Mouse (Mus musculus) lung, embryonic 15.5 days (tissue): ENCODE measurements at regions not wholly inside any gene's neighbourhood (a gene's known extent, or its start where the extent isn't known, plus 50 kb on each side); places are given as distances from the start of the nearest gene placed in this dataset.

Experiments used
- ATAC-seq: fragments of 200-750 bp; cut with Nextera tagmentation; 2 replicates; pipeline ENCODE4 v1.8.0; 2017; ENCODE audit warnings: moderate number of reproducible peaks, borderline replicate concordance; ENCODE audit not compliant: low FRiP score, low TSS enrichment; ENCODE audit errors: extremely low read depth
- H3K27ac ChIP-seq: fragments of 300-500 bp; sonication (generic); 2 replicates; pipeline ENCODE4 v1.5.1; 2015; ENCODE audit warnings: moderate library complexity, mild to moderate bottlenecking, inconsistent platforms
- H3K27me3 ChIP-seq: fragments of 300-500 bp; sonication (generic); 2 replicates; pipeline ENCODE4 v1.6.1; 2015; ENCODE audit warnings: inconsistent platforms
- H3K36me3 ChIP-seq: fragments of 300-500 bp; sonication (generic); 2 replicates; pipeline ENCODE4 v1.6.1; 2015; ENCODE audit warnings: inconsistent platforms
- H3K4me1 ChIP-seq: fragments of 300-500 bp; sonication (generic); 2 replicates; pipeline ENCODE4 v1.6.1; 2015; ENCODE audit warnings: inconsistent platforms
- H3K4me2 ChIP-seq: fragments of 300-500 bp; sonication (generic); 2 replicates; pipeline ENCODE4 v1.6.1; 2015; ENCODE audit warnings: inconsistent platforms, mild to moderate bottlenecking, moderate library complexity
- H3K4me3 ChIP-seq: fragments of 300-500 bp; sonication (generic); 2 replicates; pipeline ENCODE4 v1.5.1; 2015; ENCODE audit warnings: mild to moderate bottlenecking, inconsistent platforms
- H3K9ac ChIP-seq: fragments of 300-500 bp; sonication (generic); 2 replicates; pipeline ENCODE4 v1.6.1; 2015; ENCODE audit warnings: inconsistent platforms
- H3K9me3 ChIP-seq: fragments of 300-500 bp; sonication (generic); 2 replicates; pipeline ENCODE4 v1.6.1; 2016; ENCODE audit warnings: inconsistent platforms
- WGBS: fragments of 180-500 bp; shearing (Covaris S2); methylation state at CpG from one replicate; pipeline ENCODE4 v1.1.7; 2015; 5-methylcytosine and 5-hydroxymethylcytosine counted together

- no peak overlapping the region for H3K9ac ChIP-seq
- no peaks in the 10 kb centered on the region for H3K36me3 ChIP-seq
- H3K27ac ChIP-seq, result peak overlapping the region; percentile 89
- H3K27me3 ChIP-seq, result no peaks in the 10 kb centered on the region
- peaks cover 33% of the 10 kb centered on the region for H3K4me1 ChIP-seq
- 23% methylated on average over 10 of the region's 10 CpGs for WGBS
- H3K4me3 ChIP-seq, result no peak overlapping the region
- H3K9me3 ChIP-seq, result no peaks in the 10 kb centered on the region
- peak; percentile 83 for ATAC-seq
- peak overlapping the region; percentile 15; the same call in 1 of the 2 replicates for H3K4me2 ChIP-seq
Measured at GRCm38 (mm10) chr6:52417439-52418124, 104.3 kb downstream of the Evx1 start.

GRCm38 (mm10) chr6:52418451-52419170 lies 105.3 kb downstream of the Evx1 start:
- Histone ChIP-seq H3K4me2 (no peak overlapping the region), H3K9ac (no peak overlapping the region), H3K9me3 (no peaks in the 10 kb centered on the region), H3K27me3 (no peaks in the 10 kb centered on the region), H3K36me3 (no peaks in the 10 kb centered on the region), H3K4me3 (no peak overlapping the region), H3K27ac (peak overlapping the region; percentile 89), H3K4me1 (peaks cover 38% of the 10 kb centered on the region)
- peak; percentile 80; the same call in 1 of the 2 replicates for ATAC-seq
- WGBS, result 11% methylated on average over 12 of the region's 12 CpGs

DNA sequence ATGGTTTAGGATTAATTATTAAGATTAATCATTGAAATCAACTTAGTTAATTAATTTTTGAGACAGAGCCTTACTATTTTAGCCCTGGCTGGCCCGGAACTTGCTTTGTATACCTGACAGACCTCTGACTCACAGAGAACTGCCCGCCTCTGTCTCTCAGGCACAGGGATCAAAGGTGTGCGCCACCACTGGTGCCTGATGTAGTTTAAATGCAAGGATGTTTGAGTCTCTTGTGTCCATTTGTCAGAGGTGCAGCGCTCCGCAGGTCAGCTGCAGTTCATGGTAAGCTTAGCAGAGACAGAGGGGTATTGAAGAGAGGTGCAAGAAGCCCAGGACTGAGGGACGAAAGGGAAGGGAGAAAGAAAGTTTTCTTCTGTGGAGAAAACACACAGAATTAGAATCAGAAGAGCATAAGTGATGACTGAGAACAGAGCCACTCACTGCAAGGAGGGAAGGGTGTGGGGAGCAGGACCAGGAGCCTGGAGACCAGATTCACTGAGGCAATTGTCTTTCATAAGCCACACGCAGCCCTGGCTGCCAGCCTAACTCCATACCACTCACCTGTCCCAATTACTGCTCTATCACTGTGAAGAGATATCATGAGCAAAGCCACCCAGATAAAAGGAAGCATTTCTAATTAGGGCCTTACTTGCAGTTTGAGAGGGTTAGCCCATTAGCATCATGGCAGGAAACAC lies 107.1 kb downstream of the Evx1 start:
- H3K4me3 ChIP-seq, result no peak overlapping the region
- H3K27ac ChIP-seq, result no peak overlapping the region
- H3K4me2 ChIP-seq, result no peak overlapping the region
- ATAC-seq, result no peak
- H3K9me3 ChIP-seq, result no peaks in the 10 kb centered on the region
- H3K4me1 ChIP-seq, result peaks cover 45% of the 10 kb centered on the region
- WGBS, result 82% methylated on average over 7 of the region's 7 CpGs
- no peaks in the 10 kb centered on the region for H3K27me3 ChIP-seq
- H3K36me3 ChIP-seq, result no peaks in the 10 kb centered on the region
- H3K9ac ChIP-seq, result no peak overlapping the region

DNA sequence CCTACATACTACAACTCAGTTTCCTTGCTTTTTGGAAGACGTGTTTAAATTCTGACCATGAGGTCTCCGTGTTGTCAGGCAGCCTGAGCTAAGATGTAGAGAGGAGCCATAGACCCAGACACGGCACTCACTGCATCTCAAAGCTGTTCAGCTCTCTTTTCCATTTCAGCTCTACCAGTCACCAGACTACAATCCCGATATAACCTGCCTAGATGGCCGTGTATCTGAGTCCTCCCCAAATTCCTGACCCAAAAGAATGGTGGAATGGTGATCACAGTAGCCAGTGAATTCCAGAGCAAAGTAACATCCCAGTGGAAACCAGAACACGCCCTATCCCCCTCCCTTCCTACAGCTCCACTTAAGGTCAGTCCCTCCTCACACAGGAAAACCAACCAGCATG lies 108.5 kb downstream of the Evx1 start:
- Histone ChIP-seq H3K4me3 (no peak overlapping the region), H3K27me3 (no peaks in the 10 kb centered on the region), H3K4me2 (no peak overlapping the region), H3K4me1 (peaks cover 37% of the 10 kb centered on the region), H3K36me3 (no peaks in the 10 kb centered on the region), H3K9me3 (no peaks in the 10 kb centered on the region), H3K27ac (no peak overlapping the region), H3K9ac (no peak overlapping the region)
- 84% methylated on average over 6 of the region's 6 CpGs for WGBS
- no peak for ATAC-seq

DNA sequence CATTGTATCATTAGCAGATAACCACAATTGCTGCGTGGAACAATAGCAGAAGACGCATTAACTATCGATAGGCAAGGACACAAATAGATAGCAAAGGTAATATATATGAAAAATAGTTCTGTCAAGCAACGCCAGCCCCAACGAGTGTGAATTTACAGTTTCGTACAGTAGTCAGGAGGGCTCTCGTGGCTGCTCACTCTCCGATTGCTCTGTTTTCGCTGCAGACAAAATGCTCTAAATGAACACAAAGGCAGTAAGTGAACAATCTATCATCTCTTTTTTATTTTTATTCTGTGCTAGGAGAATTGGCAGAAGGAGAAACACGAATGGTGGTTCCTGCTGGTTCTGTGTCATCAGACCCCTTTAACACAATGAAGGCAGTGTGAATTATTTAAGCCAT lies 109.4 kb downstream of the Evx1 start:
- Histone ChIP-seq H3K4me1 (peaks cover 28% of the 10 kb centered on the region), H3K4me2 (no peak overlapping the region), H3K9me3 (no peaks in the 10 kb centered on the region), H3K27me3 (no peaks in the 10 kb centered on the region), H3K9ac (no peak overlapping the region), H3K4me3 (no peak overlapping the region), H3K36me3 (no peaks in the 10 kb centered on the region), H3K27ac (no peak overlapping the region)
- WGBS, result 64% methylated on average over 10 of the region's 10 CpGs
- ATAC-seq, result no peak

- 50% methylated on average over 7 of the region's 7 CpGs for WGBS
- Histone ChIP-seq H3K4me2 (no peak overlapping the region), H3K9ac (no peak overlapping the region), H3K4me3 (no peak overlapping the region), H3K9me3 (no peaks in the 10 kb centered on the region), H3K36me3 (no peaks in the 10 kb centered on the region), H3K4me1 (peaks cover 28% of the 10 kb centered on the region), H3K27ac (no peak overlapping the region), H3K27me3 (no peaks in the 10 kb centered on the region)
- ATAC-seq, result no peak
Measured at GRCm38 (mm10) chr6:52423581-52424107, 110.3 kb downstream of the Evx1 start.

DNA sequence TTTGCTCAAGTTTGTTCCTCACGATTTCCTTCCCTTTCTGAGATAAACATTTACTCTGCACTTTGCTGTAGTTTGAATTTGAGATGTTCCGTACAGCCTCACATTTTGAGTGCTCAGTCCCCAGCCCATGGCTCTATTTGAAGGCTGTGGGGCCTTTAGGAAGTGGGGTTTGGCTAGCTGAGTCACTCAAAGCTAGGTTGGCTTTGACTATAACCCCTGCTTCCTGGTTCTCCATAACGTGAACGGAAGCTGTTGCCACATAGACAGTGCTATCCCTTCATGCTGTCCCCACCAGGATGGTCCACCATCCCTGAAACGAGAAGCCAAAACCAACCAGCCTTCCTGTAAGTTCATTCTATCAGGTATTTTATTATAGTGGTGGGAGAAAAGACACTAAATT lies 111.1 kb downstream of the Evx1 start:
- 60% methylated on average over 5 of the region's 5 CpGs for WGBS
- H3K27ac ChIP-seq, result no peak overlapping the region; the same call in 1 of the 2 replicates
- H3K9ac ChIP-seq, result no peak overlapping the region

GRCm38 (mm10) chr6:52425082-52425481 lies 111.8 kb downstream of the Evx1 start:
- Histone ChIP-seq H3K27ac (no peak overlapping the region), H3K9me3 (no peaks in the 10 kb centered on the region), H3K4me1 (peaks cover 29% of the 10 kb centered on the region; the same call in 1 of the 2 replicates), H3K9ac (no peak overlapping the region), H3K4me3 (no peak overlapping the region), H3K27me3 (no peaks in the 10 kb centered on the region), H3K36me3 (no peaks in the 10 kb centered on the region), H3K4me2 (no peak overlapping the region)
- no peak for ATAC-seq
- WGBS, result 88% methylated on average over 4 of the region's 4 CpGs

More for the DNA sequence above, 111.1 kb downstream of the Evx1 start:
- H3K4me2 ChIP-seq, result no peak overlapping the region
- no peak overlapping the region for H3K4me3 ChIP-seq
- peaks cover 28% of the 10 kb centered on the region; the same call in 1 of the 2 replicates for H3K4me1 ChIP-seq
- no peaks in the 10 kb centered on the region for H3K27me3 ChIP-seq
- H3K9me3 ChIP-seq, result no peaks in the 10 kb centered on the region
- no peak for ATAC-seq
- no peaks in the 10 kb centered on the region for H3K36me3 ChIP-seq

DNA sequence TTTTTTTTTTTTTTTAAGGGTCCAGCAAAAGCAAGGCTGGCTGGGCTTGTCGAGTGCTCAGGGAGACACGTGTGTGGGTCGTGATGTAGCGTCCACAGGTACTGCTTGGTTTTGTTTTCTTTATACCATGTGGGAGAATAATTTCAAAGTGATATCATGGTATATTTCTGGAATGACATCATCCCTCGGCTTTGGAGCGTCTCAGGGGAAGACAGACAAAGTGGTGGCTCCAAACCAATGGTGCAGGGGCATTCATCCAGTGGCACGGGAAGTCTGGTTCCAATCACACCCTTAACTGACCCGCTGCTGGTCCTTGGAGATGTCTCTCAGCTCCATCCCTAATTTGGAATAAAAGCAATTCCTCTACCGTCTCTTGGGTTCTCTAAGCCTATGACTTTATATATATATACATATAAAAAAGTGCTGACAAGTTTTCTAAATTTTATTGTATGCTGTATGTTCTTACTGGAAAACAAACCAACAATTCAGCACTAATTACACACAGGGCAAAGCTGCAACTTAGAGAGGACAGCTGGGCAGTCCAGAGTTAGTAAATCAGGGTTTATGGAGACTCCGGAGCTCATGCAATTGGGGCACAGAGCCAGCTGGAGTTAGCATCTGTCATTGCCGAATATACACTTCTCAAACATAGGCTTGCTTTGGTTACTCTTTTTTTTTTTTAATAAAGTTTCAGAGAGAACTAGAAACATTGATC lies 115.3 kb downstream of the Evx1 start:
- H3K27ac ChIP-seq, result peak overlapping the region; percentile 46
- peaks cover 24% of the 10 kb centered on the region; the same call in 1 of the 2 replicates for H3K4me1 ChIP-seq
- H3K36me3 ChIP-seq, result no peaks in the 10 kb centered on the region
- no peaks in the 10 kb centered on the region for H3K27me3 ChIP-seq
- 37% methylated on average over 11 of the region's 11 CpGs for WGBS
- H3K9ac ChIP-seq, result no peak overlapping the region
- ATAC-seq, result peak; percentile 66
- H3K4me2 ChIP-seq, result no peak overlapping the region
- no peaks in the 10 kb centered on the region for H3K9me3 ChIP-seq
- H3K4me3 ChIP-seq, result no peak overlapping the region

DNA sequence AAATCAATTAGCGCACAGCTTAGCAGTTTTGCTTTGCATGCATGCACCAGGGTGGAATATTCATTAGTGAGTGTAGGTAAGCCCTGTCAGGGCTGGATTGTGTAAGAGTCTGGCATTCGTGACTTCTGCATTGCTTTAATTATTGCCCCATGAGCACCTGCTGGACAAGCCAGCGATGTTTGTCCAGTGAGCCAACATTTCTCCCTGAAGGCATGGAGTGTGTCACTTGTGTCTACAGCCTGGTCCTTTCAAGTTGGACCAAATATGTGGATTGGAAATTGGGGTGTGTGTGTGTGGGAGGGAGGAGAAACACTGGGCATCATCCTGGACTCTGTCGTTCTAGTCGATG lies 115.9 kb downstream of the Evx1 start:
- no peak; the same call in 1 of the 2 replicates for ATAC-seq
- no peaks in the 10 kb centered on the region for H3K36me3 ChIP-seq
- H3K27me3 ChIP-seq, result no peaks in the 10 kb centered on the region
- H3K27ac ChIP-seq, result peak overlapping the region; percentile 30; the same call in 1 of the 2 replicates
- WGBS, result 71% methylated on average over 5 of the region's 5 CpGs
- no peaks in the 10 kb centered on the region for H3K9me3 ChIP-seq
- H3K9ac ChIP-seq, result no peak overlapping the region
- H3K4me2 ChIP-seq, result no peak overlapping the region
- no peak overlapping the region for H3K4me3 ChIP-seq
- peaks cover 22% of the 10 kb centered on the region; the same call in 1 of the 2 replicates for H3K4me1 ChIP-seq

GRCm38 (mm10) chr6:52433234-52433633 lies 119.9 kb downstream of the Evx1 start:
- Histone ChIP-seq H3K4me2 (no peak overlapping the region), H3K4me1 (peaks cover 17% of the 10 kb centered on the region), H3K9ac (no peak overlapping the region), H3K27me3 (no peaks in the 10 kb centered on the region), H3K4me3 (no peak overlapping the region), H3K27ac (no peak overlapping the region), H3K9me3 (no peaks in the 10 kb centered on the region), H3K36me3 (no peaks in the 10 kb centered on the region)
- no peak for ATAC-seq
- 75% methylated on average over 2 of the region's 2 CpGs for WGBS
